Mouse (Mus musculus) limb, embryonic 11.5 days (tissue): ENCODE results near the gene Klf7. TPM values are rescaled to one million over a fixed set of nuclear protein-coding genes. Genes with fewer than 3 reads are reported as not detected.

ENCODE experiments used
- ATAC-seq: fragments of 200-750 bp; cut with Nextera tagmentation; 2 replicates; pipeline ENCODE4 v1.8.0; 2017; ENCODE audit warnings: low read depth; ENCODE audit not compliant: insufficient number of reproducible peaks, low FRiP score, low TSS enrichment
- DNase-seq: peaks from one replicate; pipeline ENCODE4 v3.0.0-alpha.2; 2015; ENCODE audit warnings: low spot score
- H3K27ac ChIP-seq: fragments of 300-500 bp; sonication (generic); replicated peaks from 2 replicates; pipeline ENCODE4 v1.5.1; 2014; ENCODE audit warnings: low read depth, mild to moderate bottlenecking, low read length
- H3K27me3 ChIP-seq: fragments of 300-500 bp; sonication (generic); 2 replicates; pipeline ENCODE4 v1.6.1; 2014; ENCODE audit warnings: mild to moderate bottlenecking, low read length, mixed read lengths; ENCODE audit not compliant: control insufficient read depth, insufficient read depth
- H3K36me3 ChIP-seq: fragments of 300-500 bp; sonication (generic); 2 replicates; pipeline ENCODE4 v1.6.1; 2014; ENCODE audit warnings: mild to moderate bottlenecking, low read length, moderate library complexity, mixed read lengths; ENCODE audit not compliant: control insufficient read depth, insufficient read depth
- H3K4me1 ChIP-seq: fragments of 300-500 bp; sonication (generic); 2 replicates; pipeline ENCODE4 v1.6.1; 2014; ENCODE audit warnings: low read length, mixed read lengths; ENCODE audit not compliant: control insufficient read depth, insufficient read depth
- H3K4me2 ChIP-seq: fragments of 300-500 bp; sonication (generic); 2 replicates; pipeline ENCODE4 v1.6.1; 2014; ENCODE audit warnings: low read depth, mild to moderate bottlenecking, moderate library complexity; ENCODE audit not compliant: severe bottlenecking
- H3K4me3 ChIP-seq: fragments of 300-500 bp; sonication (generic); 2 replicates; pipeline ENCODE4 v1.5.1; 2014; ENCODE audit warnings: low read depth, low read length
- H3K9ac ChIP-seq: fragments of 300-500 bp; sonication (generic); 2 replicates; pipeline ENCODE4 v1.6.1; 2014; ENCODE audit warnings: mild to moderate bottlenecking, low read length
- H3K9me3 ChIP-seq: fragments of 300-500 bp; sonication (generic); 2 replicates; pipeline ENCODE4 v1.6.1; 2016; ENCODE audit warnings: low read length; ENCODE audit not compliant: control insufficient read depth
- WGBS: fragments of 180-500 bp; shearing (Covaris S2); extraction: QIAGEN DNeasy Blood & Tissue Kit; methylation state at CpG from one replicate; pipeline ENCODE4 v1.1.7; 2014; 5-methylcytosine and 5-hydroxymethylcytosine counted together
- polyA plus RNA-seq: library from polyadenylated mRNA; unstranded; fragments of >200 nt; fragmentation: Nextera tagmentation; extraction: Ambion mirVana; gene quantifications from 2 replicates; pipeline ENCODE4 v1.2.1, GENCODE M21; 2014

Gene Klf7
- polyA plus RNA-seq, result 9.7 and 13.1 TPM in 2 replicates

DNA sequence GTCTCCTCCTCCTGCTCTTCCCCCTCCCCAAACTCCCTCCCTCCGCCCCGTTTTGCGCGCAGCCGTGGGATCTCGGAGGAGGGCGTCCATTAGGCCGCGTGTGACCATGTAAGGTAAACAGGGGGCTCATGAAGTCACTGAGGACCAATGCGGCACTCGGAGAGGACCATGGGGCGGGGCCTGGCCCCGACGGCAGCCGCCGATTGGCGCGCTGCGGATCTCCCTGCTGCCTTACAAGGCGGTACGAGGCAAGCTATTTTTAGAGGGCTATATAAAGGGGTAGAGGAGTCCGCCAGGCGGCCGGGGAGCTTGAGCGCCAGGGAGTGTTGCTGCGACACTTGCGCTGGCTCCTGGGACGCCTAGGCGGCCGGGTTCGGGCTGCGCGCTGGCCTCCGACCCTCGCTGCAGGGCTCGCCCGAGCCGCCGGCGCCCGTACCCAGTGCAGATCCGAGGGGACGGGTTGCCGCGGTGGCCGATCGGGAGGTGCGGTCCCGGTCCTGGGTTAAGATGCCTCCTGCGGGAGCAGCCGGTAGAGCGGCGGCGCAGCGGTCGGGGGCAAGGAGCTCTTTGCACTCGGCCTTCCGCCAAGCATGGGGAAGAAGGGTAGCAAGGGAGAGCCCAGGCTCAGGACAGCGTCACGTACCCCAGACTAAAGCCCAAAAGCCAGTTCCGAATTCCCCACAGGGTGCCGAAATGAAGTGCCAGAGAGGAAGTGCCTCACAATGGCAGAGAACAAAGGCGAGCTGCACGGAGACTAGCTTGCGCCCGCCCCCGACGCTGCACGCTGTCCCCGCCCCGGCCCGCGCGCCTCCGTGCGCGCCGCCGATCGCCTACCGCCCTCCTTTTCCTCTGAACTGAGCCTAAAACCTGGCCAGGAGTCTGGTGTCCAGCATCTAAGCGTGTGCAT is at the start of gene Klf7:
Klf7 (minus strand) TSS at position 724 of the 907 bp plus-strand sequence.
- no peaks in the 10 kb centered on the region for H3K27me3 ChIP-seq
- peaks cover 4% of the 10 kb centered on the region; the same call in 1 of the 2 replicates for H3K4me1 ChIP-seq
- WGBS, result under 1% methylated on average over 79 of the region's 82 CpGs
- peak within 1 kb of the TSS; percentile 100 for H3K9ac ChIP-seq
- no peaks in the 10 kb centered on the region for H3K9me3 ChIP-seq
- ATAC-seq (peak; percentile 98), DNase-seq (peak; percentile 95)
- peak within 1 kb of the TSS; percentile 77 for H3K4me3 ChIP-seq
- H3K36me3 ChIP-seq, result no peaks in the 10 kb centered on the region
- peak within 1 kb of the TSS; percentile 62 for H3K4me2 ChIP-seq
- peak within 1 kb of the TSS; percentile 100 for H3K27ac ChIP-seq

DNA sequence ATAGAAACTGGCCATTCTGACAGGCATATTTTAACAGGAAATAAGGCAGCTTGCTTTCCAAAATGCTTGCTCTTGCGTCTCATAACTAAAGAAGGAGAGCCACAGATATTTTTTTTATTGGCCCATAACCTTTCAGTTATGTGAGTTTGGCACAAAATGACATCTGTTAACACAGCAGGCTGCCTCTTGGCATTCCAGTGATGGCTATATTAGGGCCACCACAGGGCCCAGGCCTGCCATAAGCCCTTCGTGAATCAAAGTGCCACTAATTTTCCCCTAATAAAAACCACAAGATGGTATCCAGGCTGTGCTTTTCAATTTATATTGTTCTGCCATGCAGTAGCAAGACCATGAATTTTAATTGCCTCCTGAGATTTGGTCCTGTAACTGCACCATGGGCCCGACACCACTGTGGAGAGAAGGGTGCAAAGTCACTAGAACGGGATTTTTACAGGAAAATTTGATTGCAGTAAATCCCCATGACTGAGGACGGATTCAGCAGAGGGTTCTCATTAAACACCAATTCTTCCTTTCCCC is 42.5 kb upstream of the Klf7 start:
- no peaks in the 10 kb centered on the region for H3K4me1 ChIP-seq
- no peaks in the 10 kb centered on the region for H3K9me3 ChIP-seq
- H3K27me3 ChIP-seq, result no peaks in the 10 kb centered on the region
- 17% methylated on average over 5 of the region's 5 CpGs for WGBS
- DNase-seq (peak; percentile 44), ATAC-seq (peak; percentile 75; the same call in 1 of the 2 replicates)
- H3K4me3 ChIP-seq, result no peak overlapping the region
- H3K27ac ChIP-seq, result no peak overlapping the region
- no peak overlapping the region for H3K9ac ChIP-seq
- no peak overlapping the region for H3K4me2 ChIP-seq
- no peaks in the 10 kb centered on the region for H3K36me3 ChIP-seq

DNA sequence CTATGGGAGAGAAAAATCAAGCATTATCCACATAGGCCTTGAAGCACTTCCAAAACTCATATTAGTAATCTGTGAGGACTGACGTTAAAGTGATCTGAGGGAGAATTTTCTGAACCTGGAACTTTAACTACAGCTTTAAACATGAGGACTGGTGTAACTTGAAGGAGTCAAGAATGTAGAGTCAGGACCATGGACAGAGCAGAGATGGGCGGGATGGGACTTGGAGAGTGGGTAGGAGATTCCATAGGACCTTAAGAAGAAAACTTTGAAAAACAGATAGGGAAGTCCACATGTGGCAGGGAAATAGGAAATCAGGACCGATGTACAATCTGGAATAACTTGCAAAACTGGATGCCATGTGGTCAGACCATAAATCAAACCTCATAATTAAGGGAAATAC is 36.7 kb upstream of the Klf7 start:
- no peak overlapping the region for H3K4me2 ChIP-seq
- DNase-seq, result peak; percentile 72
- H3K36me3 ChIP-seq, result no peaks in the 10 kb centered on the region
- H3K9ac ChIP-seq, result no peak overlapping the region
- H3K27me3 ChIP-seq, result no peaks in the 10 kb centered on the region
- H3K4me3 ChIP-seq, result no peak overlapping the region
- no peak for ATAC-seq
- H3K27ac ChIP-seq, result no peak overlapping the region
- no peaks in the 10 kb centered on the region for H3K9me3 ChIP-seq
- no peaks in the 10 kb centered on the region for H3K4me1 ChIP-seq
- WGBS, result 48% methylated on average over 3 of the region's 3 CpGs

DNA sequence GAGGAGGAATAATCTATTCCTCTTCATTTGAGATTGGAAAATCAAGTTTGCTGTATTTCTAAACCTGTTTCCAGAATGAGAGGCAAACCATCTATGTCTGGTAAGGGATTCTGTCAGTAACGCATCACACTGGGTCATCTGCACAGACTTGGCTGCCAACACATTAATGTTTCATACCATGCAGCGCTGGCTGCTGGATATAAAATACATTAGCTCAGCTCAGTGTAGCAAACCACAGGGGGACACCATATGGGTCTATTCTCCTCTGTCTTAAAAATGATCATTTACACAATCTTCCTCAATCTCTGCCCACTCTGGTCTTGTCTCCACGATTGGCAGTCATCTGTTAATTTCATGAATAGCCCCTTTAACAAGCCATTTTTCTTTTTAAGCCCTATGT is 27.1 kb upstream of the Klf7 start:
- WGBS, result 93% methylated on average over 3 of the region's 3 CpGs
- H3K27ac ChIP-seq, result no peak overlapping the region
- no peaks in the 10 kb centered on the region for H3K36me3 ChIP-seq
- H3K4me1 ChIP-seq, result no peaks in the 10 kb centered on the region
- no peak overlapping the region for H3K9ac ChIP-seq
- H3K4me3 ChIP-seq, result no peak overlapping the region
- H3K4me2 ChIP-seq, result no peak overlapping the region
- no peaks in the 10 kb centered on the region for H3K27me3 ChIP-seq
- DNase-seq, result no peak
- no peak for ATAC-seq
- H3K9me3 ChIP-seq, result no peaks in the 10 kb centered on the region

DNA sequence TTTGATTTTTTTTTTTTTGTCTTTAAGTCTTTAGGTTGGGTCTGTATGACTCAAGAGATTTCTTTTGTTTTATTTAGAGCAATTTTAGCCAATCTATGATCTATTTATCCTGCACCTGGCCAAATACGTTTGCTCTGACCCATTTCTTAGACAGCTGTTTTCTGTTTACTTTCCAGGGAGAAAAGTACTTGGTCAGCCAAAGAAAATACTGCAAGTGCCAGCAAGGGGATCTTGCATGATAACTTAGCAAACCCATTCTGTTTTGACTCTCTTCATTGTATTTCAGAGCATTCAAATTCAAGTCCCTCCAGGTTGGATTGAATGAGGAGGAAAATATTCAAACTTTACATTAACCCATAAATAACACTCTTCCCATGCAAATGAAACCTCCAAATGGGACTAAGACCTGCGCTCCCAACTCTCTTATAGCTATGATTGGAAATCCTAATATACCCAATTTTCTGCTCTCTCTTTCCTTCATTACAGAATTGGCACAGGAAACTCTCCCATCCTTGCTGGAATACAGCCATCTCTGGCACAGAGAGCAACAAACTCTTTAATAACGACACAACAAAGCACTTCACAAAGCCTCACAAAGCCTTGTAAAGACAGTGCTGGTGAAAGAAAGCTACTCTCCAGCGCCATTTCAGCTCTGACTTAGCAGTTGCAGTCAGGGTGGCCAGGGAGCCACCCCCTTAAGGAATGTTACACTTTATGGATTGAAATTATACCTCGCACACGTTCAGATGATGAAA is 20.8 kb upstream of the Klf7 start:
- H3K27ac ChIP-seq, result no peak overlapping the region
- no peak overlapping the region for H3K9ac ChIP-seq
- DNase-seq (no peak), ATAC-seq (no peak)
- H3K4me2 ChIP-seq, result no peak overlapping the region
- no peaks in the 10 kb centered on the region for H3K9me3 ChIP-seq
- 66% methylated on average over 6 of the region's 6 CpGs for WGBS
- H3K27me3 ChIP-seq, result no peaks in the 10 kb centered on the region
- H3K36me3 ChIP-seq, result no peaks in the 10 kb centered on the region
- H3K4me1 ChIP-seq, result no peaks in the 10 kb centered on the region
- H3K4me3 ChIP-seq, result no peak overlapping the region

DNA sequence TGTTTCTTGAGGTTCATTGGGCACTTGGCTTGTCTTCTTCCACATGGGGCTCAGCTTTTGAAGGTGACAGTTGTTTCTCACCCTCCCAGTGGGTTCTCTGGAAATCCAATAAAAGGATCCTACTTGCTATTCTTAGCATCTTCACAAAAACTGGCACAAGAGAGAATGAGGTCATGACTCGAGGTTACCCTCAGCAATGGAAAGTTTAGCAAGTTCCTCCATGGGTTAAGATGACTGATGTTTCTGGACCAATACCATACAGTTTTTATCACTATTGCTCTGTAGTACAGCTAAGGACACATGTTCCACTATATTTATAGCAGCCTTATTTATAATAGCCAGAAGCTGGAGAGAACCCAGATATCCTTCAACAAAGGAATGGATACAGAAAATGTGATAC is 12.4 kb upstream of the Klf7 start:
- DNase-seq, result no peak
- no peak overlapping the region for H3K4me2 ChIP-seq
- no peak overlapping the region for H3K9ac ChIP-seq
- no peak overlapping the region for H3K4me3 ChIP-seq
- H3K4me1 ChIP-seq, result no peaks in the 10 kb centered on the region
- 83% methylated on average over 1 of the region's 1 CpGs for WGBS
- H3K27me3 ChIP-seq, result no peaks in the 10 kb centered on the region
- ATAC-seq, result no peak
- H3K36me3 ChIP-seq, result no peaks in the 10 kb centered on the region
- no peaks in the 10 kb centered on the region for H3K9me3 ChIP-seq
- H3K27ac ChIP-seq, result no peak overlapping the region

DNA sequence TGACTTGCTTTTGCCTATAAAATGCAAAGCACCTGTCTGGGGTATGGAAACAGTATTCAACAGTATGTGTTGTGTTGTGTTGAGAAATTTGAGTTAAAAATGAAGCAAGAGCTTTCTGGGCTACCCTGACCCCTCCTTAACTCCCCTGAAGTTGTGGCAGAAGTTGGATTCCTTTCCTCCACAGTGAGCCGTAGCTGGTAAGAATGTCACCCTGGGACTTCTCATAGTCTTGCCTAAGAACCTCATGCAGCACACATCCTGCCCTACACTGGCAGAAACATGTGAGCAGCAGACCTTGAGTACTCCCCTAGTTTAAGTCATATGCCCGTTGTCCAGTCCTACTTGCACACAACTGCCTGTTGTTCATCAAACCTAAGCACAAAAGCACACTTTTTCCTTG is 4.7 kb upstream of the Klf7 start:
- WGBS, result 87% methylated on average over 2 of the region's 2 CpGs
- Histone ChIP-seq H3K27ac (no peak overlapping the region), H3K4me2 (no peak overlapping the region), H3K9ac (no peak overlapping the region), H3K27me3 (no peaks in the 10 kb centered on the region), H3K4me1 (no peaks in the 10 kb centered on the region), H3K9me3 (no peaks in the 10 kb centered on the region), H3K36me3 (no peaks in the 10 kb centered on the region), H3K4me3 (no peak overlapping the region)
- no peak for DNase-seq
- no peak for ATAC-seq

DNA sequence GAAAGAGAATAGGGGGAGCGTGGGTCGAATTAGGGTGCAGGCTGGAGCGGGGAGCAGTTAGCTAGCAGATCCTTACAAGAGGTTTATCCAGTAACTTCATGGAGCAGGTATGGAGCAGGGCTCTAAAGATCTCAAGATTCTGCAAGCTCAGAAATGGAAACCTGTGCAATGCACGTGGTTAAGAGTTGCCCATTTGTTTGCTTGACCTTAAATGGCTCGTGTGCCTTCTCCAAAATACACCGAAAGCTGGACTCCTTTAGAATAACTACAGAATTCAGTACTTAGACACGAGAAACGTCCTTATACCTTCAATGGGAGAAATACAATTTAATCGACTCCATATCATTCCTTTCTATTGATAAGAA is 366 bp upstream of the Klf7 start:
- Histone ChIP-seq H3K4me3 (peak overlapping the region; percentile 77), H3K4me2 (peak overlapping the region; percentile 62), H3K9ac (peak overlapping the region; percentile 100; the same call in 1 of the 2 replicates), H3K27me3 (no peaks in the 10 kb centered on the region), H3K27ac (peak overlapping the region; percentile 100), H3K36me3 (no peaks in the 10 kb centered on the region), H3K9me3 (no peaks in the 10 kb centered on the region), H3K4me1 (peaks cover 4% of the 10 kb centered on the region; the same call in 1 of the 2 replicates)
- no peak for ATAC-seq
- WGBS, result 30% methylated on average over 9 of the region's 9 CpGs
- no peak for DNase-seq
